Comparison of ENCODE assay signal across 10 mouse cellular contexts in the genomic region with DNA sequence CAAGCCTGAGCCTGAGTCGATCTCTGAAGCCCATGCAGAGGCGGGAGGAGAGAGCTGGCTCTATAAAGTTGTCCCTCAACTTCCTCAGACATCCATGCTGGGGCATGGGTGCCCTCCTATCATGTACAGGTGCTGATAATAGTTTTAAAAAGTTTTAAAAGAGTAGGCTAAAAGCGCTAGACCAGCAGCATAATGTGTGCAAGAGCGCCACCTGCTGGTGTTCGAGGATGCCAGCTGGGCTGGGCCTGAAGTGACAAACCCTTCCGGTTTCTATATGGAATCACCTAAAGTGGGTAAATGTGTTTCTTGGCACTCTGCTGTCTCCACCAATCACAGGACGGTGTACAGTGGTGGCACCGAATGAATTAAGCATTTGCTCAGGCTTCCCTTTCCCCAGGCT. TPM values are rescaled to one million over a fixed set of nuclear protein-coding genes. Genes with fewer than 3 reads are reported as not detected.
DNase-seq lines count a peak whose midpoint lies in the region; ATAC-seq and TF ChIP-seq lines count a peak whose summit lies in the region.
"Had no signal": no experiment of that assay in that cellular context is flagged by ENCODE, and none has a peak within 500 bp of the region (broad histone marks: within the 10 kb centered on the region; RNA-seq: fewer than 3 reads in every experiment).

No protein-coding gene starts in this region.

- no peaks in the 10 kb centered on the region for H3K9me3 ChIP-seq in hindbrain, embryonic 14.5 days (ENCODE audit: control insufficient read depth, low read length)
- H3K9me3 ChIP-seq in hindbrain, embryonic 16.5 days (ENCODE audit: control insufficient read depth, low read length): no peaks in the 10 kb centered on the region
- no peaks in the 10 kb centered on the region for H3K9me3 ChIP-seq in heart, embryonic 11.5 days (replicated peaks; ENCODE audit: control insufficient read depth, low read length)
- H3K9me3 ChIP-seq: embryonic facial prominence, embryonic 12.5 days had no signal

- 0 out of 2 replicates have a peak, but pooled peaks cover 17% of the 10 kb centered on the region for H3K27me3 ChIP-seq in hindbrain, embryonic 14.5 days (ENCODE audit: control insufficient read depth, insufficient read depth, low read length)
- H3K27me3 ChIP-seq in hindbrain, embryonic 16.5 days (replicated peaks; ENCODE audit: control insufficient read depth, insufficient read depth, low read length): peaks cover 4% of the 10 kb centered on the region
- H3K27me3 ChIP-seq in heart, embryonic 11.5 days (ENCODE audit: control insufficient read depth, insufficient read depth, low read length): no peaks in the 10 kb centered on the region
- H3K27me3 ChIP-seq in thymus, adult 2 months (ENCODE audit: control insufficient read depth, insufficient read depth, low read length): no peaks in the 10 kb centered on the region
- H3K27me3 ChIP-seq: embryonic facial prominence, embryonic 12.5 days had no signal

- H3K9ac ChIP-seq in hindbrain, embryonic 14.5 days: no peak overlapping the region
- no peak overlapping the region for H3K9ac ChIP-seq in hindbrain, embryonic 16.5 days (ENCODE audit: low read depth, low read length)
- H3K9ac ChIP-seq in heart, embryonic 11.5 days (ENCODE audit: low read depth, low read length): 0 out of 2 replicates have a peak overlapping the region, but pooled peaks have one; percentile 24
- H3K9ac ChIP-seq: embryonic facial prominence, embryonic 12.5 days had no signal

- TF ChIP-seq CTCF in thymus, adult 2 months (IDR thresholded peaks at IDR 0.05; ENCODE audit: borderline replicate concordance, control insufficient read depth, extremely low read depth, insufficient read depth, low read length, poor library complexity): peak; percentile 91

- H3K27ac ChIP-seq in hindbrain, embryonic 14.5 days: no peak overlapping the region
- H3K27ac ChIP-seq in hindbrain, embryonic 16.5 days (ENCODE audit: low read depth, low read length): no peak overlapping the region
- no peak overlapping the region for H3K27ac ChIP-seq in heart, embryonic 11.5 days (ENCODE audit: low read depth, low read length)
- H3K27ac ChIP-seq in thymus, adult 2 months (ENCODE audit: control insufficient read depth, insufficient read depth, low read length): no peak overlapping the region
- H3K27ac ChIP-seq: embryonic facial prominence, embryonic 12.5 days had no signal

- H3K4me3 ChIP-seq in hindbrain, embryonic 14.5 days (replicated peaks; ENCODE audit: low read length): no peak overlapping the region
- H3K4me3 ChIP-seq in hindbrain, embryonic 16.5 days (ENCODE audit: low read length): no peak overlapping the region
- H3K4me3 ChIP-seq in heart, embryonic 11.5 days (ENCODE audit: low read depth, low read length): no peak overlapping the region
- H3K4me3 ChIP-seq in thymus, adult 2 months (ENCODE audit: control insufficient read depth, insufficient read depth, low read length): no peak overlapping the region
- H3K4me3 ChIP-seq: embryonic facial prominence, embryonic 12.5 days; myocyte had no signal

- no peak overlapping the region for H3K4me2 ChIP-seq in hindbrain, embryonic 14.5 days (replicated peaks)
- H3K4me2 ChIP-seq in hindbrain, embryonic 16.5 days (ENCODE audit: low read length): no peak overlapping the region
- H3K4me2 ChIP-seq in heart, embryonic 11.5 days: no peak overlapping the region
- H3K4me2 ChIP-seq: embryonic facial prominence, embryonic 12.5 days had no signal

- 25% methylated on average over 8 of the region's 8 CpGs for WGBS in hindbrain, embryonic 14.5 days
- WGBS in hindbrain, embryonic 16.5 days: 31% methylated on average over 8 of the region's 8 CpGs
- WGBS in heart, embryonic 11.5 days (ENCODE audit: insufficient replicate concordance): 28% methylated on average over 8 of the region's 8 CpGs
- 10% methylated on average over 8 of the region's 8 CpGs for WGBS in thymus, adult 2 months

- peak; percentile 90 for DNase-seq in hindbrain, embryonic 14.5 days (ENCODE audit: low spot score)
- DNase-seq in R1 (ENCODE audit: low read depth, low spot score): peak; percentile 62
- DNase-seq in cerebellum, postnatal 4 days (ENCODE audit: low spot score in 2 of 2): peak; percentile 71 to 81
- DNase-seq in left cerebral cortex, postnatal 10 days (ENCODE audit: extremely low spot score in 1 of 2, low spot score in 2 of 2): peak; percentile 73 to 85
- DNase-seq in natural killer cell, adult 2 months (ENCODE audit: low spot score in 2 of 2): peak; percentile 85 to 89
- peak; percentile 90 for DNase-seq in thymus, adult 2 months

- H3K4me1 ChIP-seq in hindbrain, embryonic 14.5 days (replicated peaks; ENCODE audit: control insufficient read depth, insufficient read depth, low read length): peaks cover 11% of the 10 kb centered on the region; the same call in 1 of the 2 replicates
- H3K4me1 ChIP-seq in hindbrain, embryonic 16.5 days (ENCODE audit: control insufficient read depth, insufficient read depth, low read depth, low read length): peaks cover 13% of the 10 kb centered on the region
- H3K4me1 ChIP-seq in heart, embryonic 11.5 days (ENCODE audit: control insufficient read depth, insufficient read depth, low read length): peaks cover 45% of the 10 kb centered on the region
- peaks cover 32% of the 10 kb centered on the region for H3K4me1 ChIP-seq in thymus, adult 2 months (replicated peaks; ENCODE audit: control insufficient read depth, insufficient read depth, low read length)

- H3K36me3 ChIP-seq in hindbrain, embryonic 14.5 days (replicated peaks; ENCODE audit: control insufficient read depth, insufficient read depth): peaks cover 16% of the 10 kb centered on the region; the same call in 1 of the 2 replicates
- no peaks in the 10 kb centered on the region for H3K36me3 ChIP-seq in hindbrain, embryonic 16.5 days (ENCODE audit: control insufficient read depth, insufficient read depth, low read length)
- 0 out of 2 replicates have a peak, but pooled peaks cover 5% of the 10 kb centered on the region for H3K36me3 ChIP-seq in heart, embryonic 11.5 days (ENCODE audit: control insufficient read depth, insufficient read depth, low read length)
- peaks cover 20% of the 10 kb centered on the region for H3K36me3 ChIP-seq in thymus, adult 2 months (ENCODE audit: control insufficient read depth, insufficient read depth, low read length)

- TF ChIP-seq POLR2A in thymus, adult 2 months (IDR thresholded peaks at IDR 0.05; ENCODE audit: control insufficient read depth, extremely low read depth, insufficient read depth, low read length, poor library complexity): no peak

- ATAC-seq in hindbrain, embryonic 14.5 days (ENCODE audit: low FRiP score): no peak
- ATAC-seq in hindbrain, embryonic 16.5 days: no peak
- ATAC-seq in heart, embryonic 11.5 days (replicated peaks; ENCODE audit: insufficient number of reproducible peaks, low FRiP score, low TSS enrichment): no peak

- intact Hi-C loops in left cerebral cortex, postnatal 10 days (cut with DNase I): loop anchor here (2.0 kb wide), 1 partner anchor 288 kb away; no protein-coding TSS in a partner anchor

RNA-seq across cellular contexts. Expression of a gene that starts 3.1 kb away (rescaled TPM):
- 6.8 and 7.9 TPM in 2 replicates for polyA plus RNA-seq in hindbrain, embryonic 14.5 days (2014; fragmentation: Nextera tagmentation; extraction: Ambion mirVana)
- 3.9 and 4.2 TPM in 2 replicates for polyA plus RNA-seq in hindbrain, embryonic 16.5 days (2015; fragmentation: Nextera tagmentation; extraction: Ambion mirVana)
- polyA plus RNA-seq in heart, embryonic 11.5 days (2014; fragmentation: Nextera tagmentation; extraction: Ambion mirVana): 8.0 and 9.6 TPM in 2 replicates
- total RNA-seq in left cerebral cortex, postnatal 10 days (2021): 10 to 100 TPM; 17.1 to 20.4 TPM
- polyA plus RNA-seq in thymus, adult 2 months (2012; rRNA removed): 182 and 287 TPM in 2 replicates

Comparison
In these comparisons a context has a peak if more than half of its experiments do, and no peak if none do; other contexts are left out.
1. RNA of a gene that starts 3.1 kb away (polyA plus RNA-seq): 182 to 287 TPM in thymus, adult 2 months; 8.0 to 9.6 TPM in heart, embryonic 11.5 days, 6.8 to 7.9 TPM in hindbrain, embryonic 14.5 days and 3.9 to 4.2 TPM in hindbrain, embryonic 16.5 days; every median in the first group is over 10 times any median in the second.
2. Peak in every context shown above with its lines, with median percentiles within 50 percentile points of each other: DNase-seq.